Comparison of ENCODE assay signal across 14 mouse cellular contexts in genomic region chr4:142156506-142156905, GRCm38 (mm10).
A peak's percentile ranks its signal among the peaks of the same experiment; 100 is the strongest.
DNase-seq lines count a peak whose midpoint lies in the region; ATAC-seq and TF ChIP-seq lines count a peak whose summit lies in the region.
"Had no signal": no experiment of that assay in that cellular context is flagged by ENCODE, and none has a peak within 500 bp of the region (broad histone marks: within the 10 kb centered on the region; RNA-seq: fewer than 3 reads in every experiment).

No protein-coding gene starts in this region.

- H3K4me3 ChIP-seq in heart, embryonic 12.5 days, result no peak overlapping the region
- H3K4me3 ChIP-seq in CH12.LX (replicated peaks in 1 of 3; ENCODE audit: low read depth in 2 of 3, low read length in 2 of 3, poor library complexity in 1 of 3), result no peak overlapping the region
- H3K4me3 ChIP-seq in liver, postnatal 0 days (ENCODE audit: low read depth, low read length), result no peak overlapping the region
- H3K4me3 ChIP-seq: limb, embryonic 13.5 days; midbrain, embryonic 15.5 days; neural tube, embryonic 12.5 days; stomach, embryonic 15.5 days had no signal

- H3K9ac ChIP-seq in heart, embryonic 12.5 days, result no peak overlapping the region
- H3K9ac ChIP-seq in CH12.LX (ENCODE audit: insufficient read depth, low read depth), result no peak overlapping the region
- H3K9ac ChIP-seq in liver, postnatal 0 days (replicated peaks), result no peak overlapping the region
- H3K9ac ChIP-seq: hindbrain, embryonic 14.5 days; limb, embryonic 13.5 days; midbrain, embryonic 15.5 days; neural tube, embryonic 12.5 days; stomach, embryonic 15.5 days had no signal

- TF ChIP-seq POLR2A in CH12.LX (IDR thresholded peaks at IDR 0.05; ENCODE audit: low read depth, low read length), result no peak

- TF ChIP-seq EP300 in CH12.LX (IDR thresholded peaks at IDR 0.05; ENCODE audit: low read length), result no peak
- no peak for TF ChIP-seq EP300 in liver, postnatal 0 days (IDR thresholded peaks at IDR 0.05; ENCODE audit: low read depth)

- DNase-seq in heart, adult 18-20 months, result peak; percentile 59 to 74
- peak; percentile 52 for DNase-seq in CH12.LX (ENCODE audit: extremely low read depth)
- DNase-seq in cerebellum, adult 9-10 months, result peak; percentile 79
- DNase-seq in gastrocnemius, postnatal 25 days, result peak; percentile 73
- DNase-seq in testis, postnatal 14 days (ENCODE audit: low spot score), result no peak
- no peak for DNase-seq in liver, postnatal 0 days
- DNase-seq: kidney, adult 8-10 months had no signal

- no peak for ATAC-seq in heart, embryonic 12.5 days (ENCODE audit: insufficient number of reproducible peaks, low FRiP score)
- ATAC-seq in liver, postnatal 0 days, result no peak
- no peak for ATAC-seq in erythroblast, adult 5-6 weeks (replicated peaks; ENCODE audit: low FRiP score, poor library complexity, severe bottlenecking)
- ATAC-seq: midbrain, embryonic 15.5 days had no signal

- WGBS in heart, embryonic 12.5 days, result 43% methylated on average over 5 of the region's 5 CpGs
- 68% methylated on average over 5 of the region's 5 CpGs for WGBS in liver, postnatal 0 days (ENCODE audit: insufficient replicate concordance)

- no peak for TF ChIP-seq CTCF in CH12.LX (conservative IDR thresholded peaks at IDR 0.05 in 1 of 2, IDR thresholded peaks at IDR 0.05 in 1 of 2; ENCODE audit: low read depth in 2 of 2, low read length in 2 of 2)
- no peak for TF ChIP-seq CTCF in liver, postnatal 0 days (IDR thresholded peaks at IDR 0.05; ENCODE audit: low read depth)

- dilution Hi-C loops in CH12.LX (cut with MboI; ENCODE audit: extremely low pct_ligation_motif_present, extremely low pct_unique_long_range_greater_than_20kb, low sequenced_read_pairs), result no loop called here

- no peaks in the 10 kb centered on the region for H3K79me2 ChIP-seq in CH12.LX (replicated peaks; ENCODE audit: control insufficient read depth, extremely low read depth, insufficient read depth, poor library complexity, severe bottlenecking)

- H3K27ac ChIP-seq in heart, embryonic 12.5 days (ENCODE audit: poor library complexity, severe bottlenecking), result no peak overlapping the region
- no peak overlapping the region for H3K27ac ChIP-seq in CH12.LX (ENCODE audit: insufficient read depth, low read depth)
- H3K27ac ChIP-seq in liver, postnatal 0 days (ENCODE audit: low read depth), result no peak overlapping the region
- H3K27ac ChIP-seq: hindbrain, embryonic 14.5 days; limb, embryonic 13.5 days; midbrain, embryonic 15.5 days; neural tube, embryonic 12.5 days; stomach, embryonic 15.5 days had no signal

- H3K36me3 ChIP-seq in heart, embryonic 12.5 days, result peaks cover 6% of the 10 kb centered on the region; the same call in 1 of the 2 replicates
- H3K36me3 ChIP-seq in CH12.LX (replicated peaks in 1 of 2; ENCODE audit: control insufficient read depth in 1 of 2, insufficient read depth in 1 of 2, low read length in 1 of 2), result peaks cover 5 to 61% of the 10 kb centered on the region in 2 experiments
- no peaks in the 10 kb centered on the region for H3K36me3 ChIP-seq in liver, postnatal 0 days (replicated peaks; ENCODE audit: insufficient read depth, low read length)
- H3K36me3 ChIP-seq: midbrain, embryonic 15.5 days; neural tube, embryonic 12.5 days had no signal

- in situ Hi-C loops in CH12.LX (cut with MboI; ENCODE audit: low pct_ligation_motif_present, low pct_unique_long_range_greater_than_20kb, low sequenced_read_pairs), result loop anchor here (5.0 to 25.0 kb wide), 3 partner anchors 81 to 1081 kb away; partner anchors contain the start of gene Kazn

- no peak overlapping the region for H3K4me2 ChIP-seq in heart, embryonic 12.5 days
- H3K4me2 ChIP-seq in CH12.LX (ENCODE audit: insufficient read depth, low read depth, poor library complexity, severe bottlenecking), result no peak overlapping the region
- H3K4me2 ChIP-seq in liver, postnatal 0 days (ENCODE audit: low read depth, low read length), result no peak overlapping the region
- H3K4me2 ChIP-seq: hindbrain, embryonic 14.5 days; limb, embryonic 13.5 days; midbrain, embryonic 15.5 days; neural tube, embryonic 12.5 days; stomach, embryonic 15.5 days had no signal

- no peaks in the 10 kb centered on the region for H3K27me3 ChIP-seq in heart, embryonic 12.5 days (replicated peaks)
- no peaks in the 10 kb centered on the region for H3K27me3 ChIP-seq in CH12.LX (replicated peaks)
- no peaks in the 10 kb centered on the region for H3K27me3 ChIP-seq in liver, postnatal 0 days (ENCODE audit: insufficient read depth, low read length)
- H3K27me3 ChIP-seq: limb, embryonic 13.5 days; midbrain, embryonic 15.5 days; neural tube, embryonic 12.5 days; stomach, embryonic 15.5 days had no signal

- peaks cover 34% of the 10 kb centered on the region for H3K4me1 ChIP-seq in heart, embryonic 12.5 days (replicated peaks)
- H3K4me1 ChIP-seq in CH12.LX (ENCODE audit: control insufficient read depth in 1 of 2, insufficient read depth in 2 of 2), result peaks cover 12 to 39% of the 10 kb centered on the region in 2 experiments
- H3K4me1 ChIP-seq in liver, postnatal 0 days (ENCODE audit: insufficient read depth), result no peaks in the 10 kb centered on the region
- H3K4me1 ChIP-seq: limb, embryonic 13.5 days had no signal

- 0 out of 2 replicates have a peak, but pooled peaks cover 2% of the 10 kb centered on the region for H3K9me3 ChIP-seq in heart, embryonic 12.5 days (replicated peaks)
- peaks cover 3% of the 10 kb centered on the region for H3K9me3 ChIP-seq in CH12.LX (replicated peaks; ENCODE audit: low read length)
- H3K9me3 ChIP-seq in liver, postnatal 0 days (ENCODE audit: low read length), result no peaks in the 10 kb centered on the region
- H3K9me3 ChIP-seq: midbrain, embryonic 15.5 days; neural tube, embryonic 12.5 days; stomach, embryonic 15.5 days had no signal

- no peak for TF ChIP-seq RAD21 in CH12.LX (IDR thresholded peaks at IDR 0.05; ENCODE audit: low read depth, low read length)

TF ChIP-seq in CH12.LX, 34 proteins besides CTCF, POLR2A, EP300 and RAD21:
- TF ChIP-seq ELF1 (IDR thresholded peaks at IDR 0.05; ENCODE audit: low read depth, low read length) (0 out of 2 replicates have a peak, but pooled peaks have one; percentile 18), GABPA (IDR thresholded peaks at IDR 0.05; ENCODE audit: insufficient replicate concordance, low read depth, low read length) (no peak)

Comparison
In these comparisons a context has a peak if more than half of its experiments do, and no peak if none do; other contexts are left out.
1. DNase-seq: peak in heart, adult 18-20 months (2 of 2), CH12.LX (single experiment), cerebellum, adult 9-10 months (single experiment) and gastrocnemius, postnatal 25 days (single experiment); none in testis, postnatal 14 days (single experiment) and liver, postnatal 0 days (single experiment).